Mouse (Mus musculus): ENCODE data around the gene Tmx4.

Tmx4 gene

GRCm38 (mm10) chr2:134554221-134554727, 89.7 kb downstream of the Tmx4 start, which contains the start of gene Hao1:
TSS of gene Hao1 (minus strand) at chr2:134554368.
- DNase-seq (ENCODE audit: low read depth, low spot score): no peak

GRCm38 (mm10) chr2:134552358-134552757, 91.6 kb downstream of the Tmx4 start:
- DNase-seq (ENCODE audit: low read depth, low spot score): no peak

GRCm38 (mm10) chr2:134549770-134550169, 94.2 kb downstream of the Tmx4 start:
- DNase-seq (ENCODE audit: low read depth, low spot score): peak; percentile 68

- DNase-seq (ENCODE audit: low read depth, low spot score): no peak
Measured at GRCm38 (mm10) chr2:134545116-134545515, 98.8 kb downstream of the Tmx4 start.

GRCm38 (mm10) chr2:134544321-134545065, 99.5 kb downstream of the Tmx4 start:
- no peak for DNase-seq (ENCODE audit: low read depth, low spot score)
